Mouse (Mus musculus): ENCODE measurements around the gene Ntn1. TPM values are rescaled to one million over a fixed set of nuclear protein-coding genes. Genes with fewer than 3 reads are reported as not detected.
A peak's percentile ranks its signal among the peaks of the same experiment; 100 is the strongest.

The Ntn1 gene
- polyA plus RNA-seq, 1 experiment from 2014 or later = 4.8 TPM

- H3K9ac ChIP-seq (ENCODE audit: low read length) = peak overlapping the region; percentile 24; the same call in 1 of the 2 replicates
- H3K36me3 ChIP-seq (ENCODE audit: control insufficient read depth, insufficient read depth, low read length) = no peaks in the 10 kb centered on the region
- no peaks in the 10 kb centered on the region for H3K27me3 ChIP-seq (ENCODE audit: control insufficient read depth, insufficient read depth, low read length)
- H3K27ac ChIP-seq (ENCODE audit: low read depth, low read length) = peak overlapping the region; percentile 55
- H3K9me3 ChIP-seq (ENCODE audit: control insufficient read depth, low read length) = no peaks in the 10 kb centered on the region
- DNase-seq (ENCODE audit: low spot score) = peak; percentile 70
- peaks cover 12% of the 10 kb centered on the region; the same call in 1 of the 2 replicates for H3K4me1 ChIP-seq (replicated peaks; ENCODE audit: control insufficient read depth, insufficient read depth, low read length)
- 23% methylated on average over 12 of the region's 12 CpGs for WGBS
- no peak overlapping the region for H3K4me3 ChIP-seq (ENCODE audit: low read depth, low read length)
- peak; percentile 71 for ATAC-seq (replicated peaks; ENCODE audit: low FRiP score)
- peak overlapping the region; percentile 9; the same call in 1 of the 2 replicates for H3K4me2 ChIP-seq (ENCODE audit: low read depth, low read length, severe bottlenecking)
Observed at GRCm38 (mm10) chr11:68273855-68274254, 126.8 kb downstream of the Ntn1 start.

GRCm38 (mm10) chr11:68270730-68271467 lies 129.7 kb downstream of the Ntn1 start:
- Histone ChIP-seq H3K4me1 (replicated peaks; ENCODE audit: control insufficient read depth, insufficient read depth, low read length) (peaks cover 12% of the 10 kb centered on the region; the same call in 1 of the 2 replicates), H3K9ac (ENCODE audit: low read length) (no peak overlapping the region), H3K4me3 (ENCODE audit: low read depth, low read length) (no peak overlapping the region), H3K27ac (ENCODE audit: low read depth, low read length) (no peak overlapping the region), H3K9me3 (ENCODE audit: control insufficient read depth, low read length) (no peaks in the 10 kb centered on the region), H3K4me2 (ENCODE audit: low read depth, low read length, severe bottlenecking) (no peak overlapping the region), H3K27me3 (ENCODE audit: control insufficient read depth, insufficient read depth, low read length) (no peaks in the 10 kb centered on the region), H3K36me3 (ENCODE audit: control insufficient read depth, insufficient read depth, low read length) (no peaks in the 10 kb centered on the region)
- ATAC-seq (replicated peaks; ENCODE audit: low FRiP score) (no peak), DNase-seq (ENCODE audit: low spot score) (no peak)
- WGBS = 83% methylated on average over 19 of the region's 19 CpGs

- Histone ChIP-seq H3K4me1 (replicated peaks; ENCODE audit: control insufficient read depth, insufficient read depth, low read length) (no peaks in the 10 kb centered on the region), H3K9me3 (ENCODE audit: control insufficient read depth, low read length) (no peaks in the 10 kb centered on the region), H3K27ac (ENCODE audit: low read depth, low read length) (no peak overlapping the region), H3K4me2 (ENCODE audit: low read depth, low read length, severe bottlenecking) (no peak overlapping the region), H3K4me3 (ENCODE audit: low read depth, low read length) (no peak overlapping the region), H3K36me3 (ENCODE audit: control insufficient read depth, insufficient read depth, low read length) (no peaks in the 10 kb centered on the region), H3K27me3 (ENCODE audit: control insufficient read depth, insufficient read depth, low read length) (no peaks in the 10 kb centered on the region), H3K9ac (ENCODE audit: low read length) (no peak overlapping the region)
- DNase-seq (ENCODE audit: low spot score) = no peak
- WGBS = 91% methylated on average over 5 of the region's 5 CpGs
- ATAC-seq (replicated peaks; ENCODE audit: low FRiP score) = no peak
Observed at GRCm38 (mm10) chr11:68264276-68264675, 136.3 kb downstream of the Ntn1 start.

GRCm38 (mm10) chr11:68263100-68263499 lies 137.5 kb downstream of the Ntn1 start:
- no peak overlapping the region for H3K9ac ChIP-seq (ENCODE audit: low read length)
- ATAC-seq (replicated peaks; ENCODE audit: low FRiP score) = no peak
- DNase-seq (ENCODE audit: low spot score) = no peak
- no peak overlapping the region for H3K27ac ChIP-seq (ENCODE audit: low read depth, low read length)
- no peaks in the 10 kb centered on the region for H3K27me3 ChIP-seq (ENCODE audit: control insufficient read depth, insufficient read depth, low read length)
- no peak overlapping the region for H3K4me2 ChIP-seq (ENCODE audit: low read depth, low read length, severe bottlenecking)
- WGBS = 90% methylated on average over 5 of the region's 5 CpGs
- H3K9me3 ChIP-seq (ENCODE audit: control insufficient read depth, low read length) = no peaks in the 10 kb centered on the region
- H3K36me3 ChIP-seq (ENCODE audit: control insufficient read depth, insufficient read depth, low read length) = no peaks in the 10 kb centered on the region
- H3K4me3 ChIP-seq (ENCODE audit: low read depth, low read length) = no peak overlapping the region
- H3K4me1 ChIP-seq (replicated peaks; ENCODE audit: control insufficient read depth, insufficient read depth, low read length) = no peaks in the 10 kb centered on the region

GRCm38 (mm10) chr11:68261162-68261892 lies 139.3 kb downstream of the Ntn1 start:
- Histone ChIP-seq H3K4me1 (replicated peaks; ENCODE audit: control insufficient read depth, insufficient read depth, low read length) (no peaks in the 10 kb centered on the region), H3K27ac (ENCODE audit: low read depth, low read length) (no peak overlapping the region), H3K36me3 (ENCODE audit: control insufficient read depth, insufficient read depth, low read length) (no peaks in the 10 kb centered on the region)

GRCm38 (mm10) chr11:68260399-68260798 lies 140.2 kb downstream of the Ntn1 start:
- no peaks in the 10 kb centered on the region for H3K36me3 ChIP-seq (ENCODE audit: control insufficient read depth, insufficient read depth, low read length)
- no peaks in the 10 kb centered on the region for H3K4me1 ChIP-seq (replicated peaks; ENCODE audit: control insufficient read depth, insufficient read depth, low read length)
- no peak overlapping the region for H3K27ac ChIP-seq (ENCODE audit: low read depth, low read length)
- no peak for ATAC-seq (replicated peaks; ENCODE audit: low FRiP score)
- no peaks in the 10 kb centered on the region for H3K27me3 ChIP-seq (ENCODE audit: control insufficient read depth, insufficient read depth, low read length)
- no peak overlapping the region for H3K9ac ChIP-seq (ENCODE audit: low read length)
- H3K9me3 ChIP-seq (ENCODE audit: control insufficient read depth, low read length) = no peaks in the 10 kb centered on the region
- H3K4me2 ChIP-seq (ENCODE audit: low read depth, low read length, severe bottlenecking) = no peak overlapping the region
- H3K4me3 ChIP-seq (ENCODE audit: low read depth, low read length) = no peak overlapping the region
- no peak for DNase-seq (ENCODE audit: low spot score)
- 92% methylated on average over 6 of the region's 6 CpGs for WGBS

More at GRCm38 (mm10) chr11:68261162-68261892, 139.3 kb downstream of the Ntn1 start:
- H3K4me2 ChIP-seq (ENCODE audit: low read depth, low read length, severe bottlenecking) = no peak overlapping the region
- no peaks in the 10 kb centered on the region for H3K9me3 ChIP-seq (ENCODE audit: control insufficient read depth, low read length)
- H3K9ac ChIP-seq (ENCODE audit: low read length) = no peak overlapping the region
- no peak overlapping the region for H3K4me3 ChIP-seq (ENCODE audit: low read depth, low read length)
- H3K27me3 ChIP-seq (ENCODE audit: control insufficient read depth, insufficient read depth, low read length) = no peaks in the 10 kb centered on the region
- 85% methylated on average over 10 of the region's 10 CpGs for WGBS
- ATAC-seq (replicated peaks; ENCODE audit: low FRiP score) (no peak), DNase-seq (ENCODE audit: low spot score) (no peak)

GRCm38 (mm10) chr11:68258498-68258897 lies 142.1 kb downstream of the Ntn1 start:
- no peaks in the 10 kb centered on the region for H3K27me3 ChIP-seq (ENCODE audit: control insufficient read depth, insufficient read depth, low read length)
- no peak overlapping the region for H3K27ac ChIP-seq (ENCODE audit: low read depth, low read length)
- no peaks in the 10 kb centered on the region for H3K9me3 ChIP-seq (ENCODE audit: control insufficient read depth, low read length)
- no peak overlapping the region for H3K4me3 ChIP-seq (ENCODE audit: low read depth, low read length)
- no peak overlapping the region for H3K4me2 ChIP-seq (ENCODE audit: low read depth, low read length, severe bottlenecking)
- ATAC-seq (replicated peaks; ENCODE audit: low FRiP score) = no peak
- 68% methylated on average over 4 of the region's 4 CpGs for WGBS
- no peak for DNase-seq (ENCODE audit: low spot score)
- H3K9ac ChIP-seq (ENCODE audit: low read length) = no peak overlapping the region
- H3K36me3 ChIP-seq (ENCODE audit: control insufficient read depth, insufficient read depth, low read length) = no peaks in the 10 kb centered on the region
- H3K4me1 ChIP-seq (replicated peaks; ENCODE audit: control insufficient read depth, insufficient read depth, low read length) = no peaks in the 10 kb centered on the region

GRCm38 (mm10) chr11:68253531-68253930 lies 147.1 kb downstream of the Ntn1 start:
- Histone ChIP-seq H3K4me1 (replicated peaks; ENCODE audit: control insufficient read depth, insufficient read depth, low read length) (no peaks in the 10 kb centered on the region; the same call in 1 of the 2 replicates), H3K27me3 (ENCODE audit: control insufficient read depth, insufficient read depth, low read length) (no peaks in the 10 kb centered on the region), H3K9me3 (ENCODE audit: control insufficient read depth, low read length) (no peaks in the 10 kb centered on the region), H3K4me2 (ENCODE audit: low read depth, low read length, severe bottlenecking) (no peak overlapping the region), H3K36me3 (ENCODE audit: control insufficient read depth, insufficient read depth, low read length) (no peaks in the 10 kb centered on the region; the same call in 1 of the 2 replicates), H3K4me3 (ENCODE audit: low read depth, low read length) (no peak overlapping the region), H3K9ac (ENCODE audit: low read length) (no peak overlapping the region), H3K27ac (ENCODE audit: low read depth, low read length) (no peak overlapping the region)
- WGBS = 90% methylated on average over 7 of the region's 7 CpGs
- ATAC-seq (replicated peaks; ENCODE audit: low FRiP score) (no peak), DNase-seq (ENCODE audit: low spot score) (no peak)

Data from forebrain, embryonic 11.5 days (tissue).